Mouse (Mus musculus) cerebellum, postnatal 4 days (tissue): Measurements from ENCODE around the gene Stra6l.

Source experiments
- DNase-seq, 2 experiments: peaks; one replicate each; pipeline ENCODE4 v3.0.0; 2022; ENCODE audit warnings: low spot score in 2 of 2, mixed read lengths in 1 of 2

Gene Stra6l

DNA sequence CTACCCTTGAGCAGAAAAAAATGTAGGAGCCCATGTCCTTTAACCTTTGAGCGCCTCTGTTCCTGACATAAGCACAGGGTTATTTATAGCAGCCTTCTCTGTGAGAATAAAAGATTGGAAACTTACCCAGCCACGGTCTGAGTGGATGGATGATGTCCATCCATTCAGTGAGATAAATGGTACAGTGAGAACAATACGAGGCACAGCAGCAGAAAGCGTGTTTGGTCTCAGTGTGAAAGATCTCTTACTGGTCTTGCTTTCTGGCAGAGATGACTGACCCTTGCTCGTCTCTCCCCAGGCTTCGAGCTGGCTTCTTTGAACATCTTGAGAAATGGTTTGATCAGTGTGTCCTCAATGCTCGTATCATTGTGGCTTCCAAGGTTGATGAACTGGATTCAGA is 68.6 kb downstream of the Stra6l start:
- no peak for DNase-seq

DNA sequence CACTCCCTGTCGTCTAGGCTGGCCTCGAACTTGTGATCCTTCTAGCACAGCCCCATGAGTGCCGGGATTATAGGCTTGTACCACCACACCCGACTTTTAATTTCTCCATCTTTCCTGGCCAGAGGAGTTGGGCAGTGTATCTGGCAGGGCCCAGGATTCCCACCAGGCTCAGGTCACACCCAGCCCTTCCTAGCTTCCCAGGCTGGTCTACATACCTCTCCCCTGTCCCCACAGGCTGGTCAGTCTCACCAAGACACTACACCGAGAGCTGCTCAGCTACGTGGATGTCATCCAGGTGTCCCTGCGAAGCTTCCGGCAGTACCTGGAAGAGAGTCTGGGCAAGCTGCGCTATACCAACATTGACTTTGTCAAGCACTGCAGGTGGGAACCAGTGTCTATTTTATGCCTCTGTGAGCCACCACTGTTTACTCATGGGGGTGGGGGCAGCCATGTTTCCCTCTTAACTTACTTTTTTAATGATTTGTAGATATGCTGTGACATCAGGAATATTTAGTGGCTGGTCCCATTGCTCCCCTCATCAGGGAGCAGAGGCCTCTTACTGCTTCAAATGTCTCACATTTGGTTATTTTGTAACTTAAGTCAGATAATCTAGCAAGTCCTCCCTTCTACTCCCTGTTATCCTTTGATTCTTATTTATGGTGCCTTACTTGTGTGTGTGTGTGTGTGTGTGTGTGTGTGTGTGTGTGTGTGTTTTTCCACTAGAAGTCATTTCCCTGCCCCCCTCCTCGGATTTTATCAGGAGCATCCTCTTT is 73.4 kb downstream of the Stra6l start:
- DNase-seq: no peak

GRCm38 (mm10) chr4:45924011-45924410 is 75.5 kb downstream of the Stra6l start:
- no peak for DNase-seq

DNA sequence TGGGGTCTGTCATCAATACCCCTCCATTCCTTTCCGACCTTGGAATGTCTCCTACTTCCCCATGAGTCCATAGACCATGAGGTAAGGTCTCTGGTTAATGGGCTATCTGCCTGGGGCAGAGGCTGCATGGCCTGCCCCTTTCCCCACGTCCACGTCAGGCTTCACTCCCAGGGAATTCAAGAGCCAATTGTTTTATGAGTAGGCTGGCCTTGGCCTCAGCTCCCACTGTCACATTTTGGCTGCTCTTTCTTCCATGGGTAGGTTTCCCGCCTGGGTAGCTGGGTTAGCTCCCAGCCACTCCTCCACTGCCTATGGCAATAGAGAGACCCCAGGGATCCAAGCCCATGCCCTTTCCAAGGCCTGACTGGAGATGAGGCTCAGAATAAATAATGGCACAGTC is 80.1 kb downstream of the Stra6l start:
- no peak for DNase-seq
